Mouse (Mus musculus) embryonic fibroblast, embryonic 13.5 days (primary cell): ENCODE measurements at regions not wholly inside any gene's neighbourhood (a gene's known extent, or its start where the extent isn't known, plus 50 kb on each side); places are given as distances from the start of the nearest gene placed in this dataset.

Source experiments
- H3K27ac ChIP-seq: 2 replicates; pipeline ENCODE4 v1.5.1; 2012; ENCODE audit warnings: low read length, control low read depth, inconsistent platforms; ENCODE audit not compliant: insufficient read depth
- H3K4me1 ChIP-seq: 2 replicates; pipeline ENCODE4 v1.6.1; 2011; ENCODE audit warnings: low read length; ENCODE audit not compliant: control insufficient read depth, insufficient read depth
- H3K4me3 ChIP-seq: 2 replicates; pipeline ENCODE4 v1.5.1; 2011; ENCODE audit warnings: mild to moderate bottlenecking, control low read depth, low read length; ENCODE audit not compliant: insufficient read depth
- CTCF ChIP-seq: IDR thresholded peaks from 2 replicates; pipeline ENCODE4 v1.5.1; 2011; ENCODE audit warnings: mild to moderate bottlenecking, control low read depth, low read length, moderate library complexity, borderline replicate concordance; ENCODE audit not compliant: insufficient read depth
- POLR2A ChIP-seq: IDR thresholded peaks from 2 replicates; pipeline ENCODE4 v1.6.1; 2011; ENCODE audit warnings: low read depth, mild to moderate bottlenecking, control low read depth, low read length, moderate library complexity

DNA sequence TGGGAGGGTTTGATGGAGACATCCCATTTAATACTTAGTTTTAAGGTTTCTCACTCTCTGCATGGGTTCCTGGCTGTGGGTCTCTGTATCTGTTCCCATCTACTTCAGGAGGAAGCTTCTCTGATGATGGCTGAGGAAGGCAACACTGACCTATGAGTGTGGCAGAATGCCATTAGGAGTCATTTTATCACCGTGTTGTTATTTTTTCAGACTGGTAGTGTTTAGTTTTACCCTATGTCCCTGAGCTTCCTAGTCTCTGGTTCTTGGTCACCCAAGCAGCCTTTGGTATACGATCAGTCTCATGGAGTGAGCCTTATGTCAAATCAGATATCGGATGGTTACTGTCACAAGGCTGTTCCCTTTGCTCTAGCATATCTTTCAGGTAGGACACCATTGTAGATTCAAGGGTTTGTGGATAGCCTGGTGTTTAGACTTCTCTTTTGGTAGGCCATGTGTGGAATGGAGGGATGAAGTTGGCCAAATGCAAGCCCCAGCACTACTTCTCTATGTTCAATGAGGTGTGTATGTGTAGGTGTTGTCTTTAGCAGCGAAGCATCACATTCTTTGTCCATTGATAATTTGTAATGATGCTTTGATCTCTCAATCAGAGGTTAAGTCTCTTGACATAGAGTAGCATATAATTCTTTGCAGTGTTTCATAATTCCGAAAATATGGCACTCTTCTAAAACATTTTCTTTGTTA lies 101.0 kb upstream of the Cdh6 start:
- Histone ChIP-seq H3K27ac (no peak overlapping the region), H3K4me1 (no peaks in the 10 kb centered on the region), H3K4me3 (no peak overlapping the region)
- TF ChIP-seq CTCF (no peak), POLR2A (no peak)

DNA sequence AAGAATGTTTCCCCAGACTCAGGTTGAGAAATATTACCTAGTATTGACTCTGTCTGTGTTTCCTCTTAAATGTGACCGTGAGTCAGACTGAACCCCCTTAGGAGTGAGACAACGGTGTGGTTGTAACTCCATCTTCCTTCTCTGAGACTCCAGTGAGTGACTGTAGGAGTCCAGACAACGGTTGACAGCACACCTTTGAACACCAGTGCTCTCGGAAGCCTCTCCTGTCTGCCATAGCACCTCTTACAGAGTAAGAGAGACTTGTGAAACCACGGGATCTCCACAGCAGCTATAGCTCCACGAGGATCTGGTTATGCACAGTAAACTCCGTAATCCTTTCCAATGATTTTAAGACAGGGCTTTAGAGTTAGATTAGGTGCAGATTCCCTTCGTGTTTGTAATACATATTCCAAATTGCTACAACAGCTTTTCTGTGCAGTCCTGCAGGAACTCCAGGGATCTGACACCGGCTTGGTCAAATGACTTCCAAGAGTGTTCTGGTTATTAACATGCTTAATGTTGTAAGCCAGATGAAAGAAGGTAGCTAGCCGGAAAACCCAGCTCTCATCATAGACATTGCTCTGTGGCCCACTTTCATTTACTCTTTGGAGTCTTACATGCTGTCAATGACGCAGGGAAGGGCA lies 72.7 kb upstream of the Cdh6 start:
- H3K27ac ChIP-seq = no peak overlapping the region
- TF ChIP-seq CTCF = no peak
- TF ChIP-seq POLR2A = no peak
- 0 out of 2 replicates have a peak, but pooled peaks cover 2% of the 10 kb centered on the region for H3K4me1 ChIP-seq
- H3K4me3 ChIP-seq = no peak overlapping the region

DNA sequence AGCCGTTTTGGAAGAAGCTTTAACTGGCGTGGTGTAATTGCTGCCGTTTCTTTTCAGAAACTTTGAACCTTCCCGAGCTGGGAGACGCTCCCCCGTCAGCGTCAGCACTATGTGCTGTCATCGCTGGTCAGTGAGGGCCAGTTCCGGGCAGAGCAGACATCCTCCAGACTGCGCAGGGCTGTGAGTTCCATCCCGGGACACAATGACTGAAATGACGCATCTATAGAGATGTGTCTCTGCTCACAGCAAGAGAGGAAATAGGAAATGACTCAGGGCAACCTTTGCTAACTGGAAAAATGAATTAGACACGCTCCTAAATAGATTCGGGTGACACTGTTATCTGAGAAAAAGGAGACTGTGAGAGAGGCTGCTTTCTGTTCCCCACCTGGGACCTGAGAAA lies 70.8 kb upstream of the Cdh6 start:
- TF ChIP-seq POLR2A (no peak), CTCF (no peak)
- Histone ChIP-seq H3K4me1 (0 out of 2 replicates have a peak, but pooled peaks cover 2% of the 10 kb centered on the region), H3K4me3 (no peak overlapping the region), H3K27ac (no peak overlapping the region)

DNA sequence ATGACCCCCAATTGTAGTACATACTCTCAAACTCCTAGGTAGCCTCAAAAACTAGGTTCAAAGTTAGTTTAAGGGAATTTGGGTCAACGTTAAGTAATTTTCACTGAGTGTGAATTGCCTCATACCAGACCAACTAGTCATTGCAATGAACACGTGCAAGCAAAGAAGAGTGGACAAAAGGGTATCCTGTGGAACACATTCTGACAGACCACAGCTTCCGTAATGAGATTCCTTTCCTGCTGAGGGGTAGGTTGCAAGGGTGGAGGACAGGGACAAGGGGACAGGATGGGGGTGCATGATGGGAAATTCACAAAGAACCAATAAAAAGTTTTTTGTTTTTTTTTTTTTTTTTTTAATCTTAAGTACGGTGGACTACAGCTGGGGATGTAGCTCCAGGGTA lies 70.1 kb upstream of the Cdh6 start:
- TF ChIP-seq CTCF = no peak
- TF ChIP-seq POLR2A = no peak
- H3K4me3 ChIP-seq = no peak overlapping the region
- H3K4me1 ChIP-seq = 0 out of 2 replicates have a peak, but pooled peaks cover 2% of the 10 kb centered on the region
- H3K27ac ChIP-seq = no peak overlapping the region

DNA sequence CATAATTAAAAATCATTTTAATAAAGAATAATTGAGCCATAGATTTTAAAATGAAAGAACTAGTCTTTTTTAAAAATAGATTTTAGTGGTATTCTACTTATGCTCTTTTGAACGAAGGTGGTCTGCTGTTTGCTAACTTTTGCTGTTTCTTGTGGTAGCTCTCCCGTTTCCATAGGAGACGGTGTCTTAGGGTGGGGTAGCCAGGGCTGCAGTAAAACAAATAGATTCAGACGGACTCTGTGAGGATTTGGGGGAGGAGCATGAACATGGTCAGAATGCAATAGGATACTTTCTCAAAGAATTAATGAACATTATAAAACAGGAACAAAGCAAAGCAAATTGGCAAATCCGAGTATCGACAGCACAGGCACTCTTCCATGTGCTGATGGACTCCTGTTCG lies 67.5 kb upstream of the Cdh6 start:
- peaks cover 4% of the 10 kb centered on the region; the same call in 1 of the 2 replicates for H3K4me1 ChIP-seq
- no peak overlapping the region for H3K4me3 ChIP-seq
- no peak overlapping the region for H3K27ac ChIP-seq
- TF ChIP-seq POLR2A (no peak), CTCF (no peak)

DNA sequence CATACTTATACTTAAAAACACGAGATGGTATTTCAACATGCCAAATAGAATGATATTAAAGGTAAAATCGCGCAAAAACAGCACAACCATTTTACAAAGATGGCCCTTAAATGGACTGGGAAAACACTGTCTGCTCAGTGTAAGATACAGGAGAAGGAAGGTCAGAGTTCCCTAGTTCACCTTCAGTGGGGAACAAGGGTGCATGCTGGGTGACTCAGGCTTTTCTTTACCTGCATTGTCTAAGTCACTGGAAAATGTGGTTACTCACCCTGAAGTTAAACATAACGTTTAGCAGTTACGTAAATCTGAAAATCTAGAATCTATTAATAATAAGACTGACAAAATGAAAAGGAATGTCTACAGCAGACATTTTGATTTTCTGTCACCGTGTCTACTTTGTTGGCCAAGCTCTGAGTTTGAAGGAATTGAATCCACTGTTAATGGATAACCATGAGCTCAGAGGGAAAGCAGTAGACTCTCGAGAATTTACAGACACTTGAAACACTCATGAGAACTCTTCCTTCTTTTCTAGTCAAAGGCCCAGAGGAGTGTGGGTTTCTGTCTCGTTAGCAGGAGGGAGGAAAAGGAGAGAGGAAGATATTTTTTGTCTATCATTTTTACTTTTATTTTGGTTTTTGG lies 63.5 kb upstream of the Cdh6 start:
- no peak for TF ChIP-seq CTCF
- TF ChIP-seq POLR2A = no peak
- no peak overlapping the region; the same call in 1 of the 2 replicates for H3K27ac ChIP-seq
- no peak overlapping the region for H3K4me3 ChIP-seq
- peaks cover 2% of the 10 kb centered on the region; the same call in 1 of the 2 replicates for H3K4me1 ChIP-seq

DNA sequence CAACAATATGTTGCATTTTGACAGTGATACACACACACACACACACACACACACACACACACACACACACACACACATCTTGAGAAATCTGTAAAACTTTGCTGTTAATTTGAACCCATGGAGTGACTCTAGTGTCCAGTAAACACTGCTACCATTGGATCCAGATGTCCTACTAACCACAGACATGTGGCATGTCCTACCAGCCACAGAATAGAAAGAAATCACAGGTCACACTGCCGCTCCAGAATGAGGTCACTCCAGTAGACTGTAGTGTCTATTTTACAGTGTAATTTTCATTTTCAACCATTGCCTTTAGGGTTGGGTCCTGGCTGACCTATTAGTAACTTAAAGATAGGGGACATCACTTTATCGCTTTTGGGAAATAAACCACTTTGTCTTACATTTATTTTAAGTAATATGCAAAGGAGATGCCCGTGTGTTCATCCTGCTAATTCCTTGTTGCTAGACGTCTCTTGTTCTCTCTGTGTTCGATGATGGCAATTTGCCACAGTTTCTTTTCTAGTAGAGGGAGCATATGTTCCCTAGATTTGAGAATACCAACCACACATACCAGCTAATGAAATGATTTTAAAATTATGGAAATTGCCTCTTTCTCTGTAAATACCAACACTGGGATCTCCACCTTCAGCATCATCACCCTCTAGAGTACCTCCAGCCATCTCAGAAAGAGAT lies 59.2 kb upstream of the Cdh6 start:
- H3K4me1 ChIP-seq = peaks cover 2% of the 10 kb centered on the region; the same call in 1 of the 2 replicates
- H3K4me3 ChIP-seq = no peak overlapping the region
- no peak overlapping the region for H3K27ac ChIP-seq
- TF ChIP-seq CTCF (no peak), POLR2A (no peak)

DNA sequence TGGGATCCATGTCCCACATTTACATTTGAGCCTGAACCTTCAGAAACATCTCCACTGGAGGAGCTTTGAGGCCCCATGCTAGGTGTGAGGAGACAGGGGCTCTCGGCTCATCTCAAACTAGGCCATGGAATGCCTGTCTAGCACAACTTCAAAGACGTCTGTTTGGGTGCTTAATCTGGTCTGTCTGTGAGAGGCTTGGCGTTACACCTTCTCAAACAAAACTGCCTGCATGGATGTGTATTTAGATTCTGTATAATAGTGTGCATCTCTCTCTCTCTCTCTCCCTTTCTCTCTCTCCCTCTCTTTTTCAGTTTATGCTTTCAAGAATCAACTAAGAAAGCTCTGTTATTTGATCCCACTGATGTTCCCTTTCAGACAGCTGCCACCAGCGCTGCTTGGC lies 58.1 kb upstream of the Cdh6 start:
- no peak overlapping the region for H3K27ac ChIP-seq
- TF ChIP-seq CTCF = no peak
- TF ChIP-seq POLR2A = no peak
- no peaks in the 10 kb centered on the region for H3K4me1 ChIP-seq

DNA sequence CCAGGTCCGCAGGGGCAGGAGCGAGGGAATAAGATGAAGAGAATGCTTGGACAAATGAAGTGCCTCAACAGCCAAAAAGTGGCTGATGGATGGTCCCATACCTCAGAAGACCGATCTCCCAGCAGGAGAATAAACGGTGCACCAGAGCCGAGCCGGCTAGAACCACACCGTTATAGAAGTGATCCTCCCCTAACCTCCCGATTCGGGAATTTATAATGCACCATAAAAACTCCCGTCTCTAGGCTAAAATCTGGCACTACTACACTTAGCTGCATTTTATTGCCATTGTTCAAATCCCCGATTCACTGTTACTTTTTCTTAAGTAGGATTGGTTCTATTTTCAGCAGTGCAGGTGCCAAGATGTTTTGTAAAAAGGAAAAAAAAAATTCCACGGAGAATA lies 54.6 kb upstream of the Cdh6 start:
- TF ChIP-seq CTCF (no peak), POLR2A (no peak)
- Histone ChIP-seq H3K27ac (no peak overlapping the region), H3K4me1 (no peaks in the 10 kb centered on the region), H3K4me3 (no peak overlapping the region)

More for the DNA sequence above, 58.1 kb upstream of the Cdh6 start:
- H3K4me3 ChIP-seq = no peak overlapping the region
